Mouse (Mus musculus): ENCODE data around the gene Spdef.

Spdef gene

GRCm38 (mm10) chr17:27728770-27729169 lies at the start of gene Spdef:
TSS of gene Spdef (minus strand) at chr17:27728955.
- DNase-seq: no peak

DNA sequence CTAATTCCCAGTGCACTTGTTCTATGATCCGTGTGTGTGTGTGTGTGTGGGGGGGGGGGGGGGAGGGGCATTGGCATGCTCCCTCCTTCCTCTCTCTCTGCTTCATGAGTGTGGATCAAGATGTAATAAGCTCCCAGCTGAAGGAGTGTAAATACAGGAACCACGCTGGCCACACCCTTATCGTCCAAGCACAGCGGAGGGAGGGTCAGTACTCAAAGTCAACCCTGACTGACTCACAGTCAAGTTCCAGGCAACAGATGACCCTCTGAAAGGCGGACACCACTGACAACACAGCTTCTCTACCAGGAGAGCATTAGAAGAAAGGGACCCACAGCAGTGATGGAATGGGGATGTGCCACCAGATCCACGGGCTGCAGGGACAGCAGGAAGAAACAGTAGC lies 49.1 kb upstream of the Spdef start:
- no peak for DNase-seq

GRCm38 (mm10) chr17:27774198-27774597 lies 45.4 kb upstream of the Spdef start:
- DNase-seq: no peak

DNA sequence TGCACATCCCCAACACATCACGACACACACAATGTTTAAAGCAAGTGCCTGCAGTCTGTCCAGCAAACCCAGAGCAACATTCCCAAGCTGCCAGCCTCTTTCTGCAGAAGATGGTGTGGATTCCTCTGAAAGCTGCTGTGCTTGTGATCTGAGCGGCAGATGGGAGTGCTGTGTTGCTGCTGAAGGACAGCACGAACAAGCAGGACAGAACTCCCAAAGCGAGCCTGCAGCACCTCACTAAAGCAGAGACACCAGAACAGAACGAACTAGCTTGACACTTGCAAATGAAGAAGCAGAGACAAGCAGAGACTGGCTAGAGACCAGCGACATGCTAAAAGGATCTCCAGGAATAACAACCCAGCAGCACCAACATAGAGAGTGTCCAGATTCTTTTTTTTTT lies 42.9 kb upstream of the Spdef start:
- no peak for DNase-seq

- peak; percentile 75 for DNase-seq
Observed at GRCm38 (mm10) chr17:27768817-27769542, 40.2 kb upstream of the Spdef start.

- no peak for DNase-seq
Observed at GRCm38 (mm10) chr17:27767543-27767942, 38.8 kb upstream of the Spdef start.

DNA sequence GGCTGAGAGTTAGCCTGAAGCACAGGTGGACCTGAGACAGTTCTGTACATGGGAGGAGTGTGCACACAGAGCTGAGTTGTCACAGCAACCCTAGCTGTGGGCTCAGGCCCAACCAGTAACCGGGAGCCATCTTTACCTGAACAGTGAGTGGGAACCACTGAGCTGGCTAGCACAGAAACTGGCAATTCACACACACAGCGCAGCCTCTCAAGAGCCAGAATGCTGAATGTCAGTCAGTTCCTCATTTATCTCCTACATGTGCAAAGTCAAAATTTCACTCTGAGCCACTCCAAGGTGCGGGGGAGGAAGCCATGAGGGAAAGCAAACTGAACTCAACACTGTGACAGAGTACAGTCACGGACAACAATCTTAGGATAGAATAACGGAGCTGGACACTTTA lies 38.4 kb upstream of the Spdef start:
- no peak for DNase-seq

DNA sequence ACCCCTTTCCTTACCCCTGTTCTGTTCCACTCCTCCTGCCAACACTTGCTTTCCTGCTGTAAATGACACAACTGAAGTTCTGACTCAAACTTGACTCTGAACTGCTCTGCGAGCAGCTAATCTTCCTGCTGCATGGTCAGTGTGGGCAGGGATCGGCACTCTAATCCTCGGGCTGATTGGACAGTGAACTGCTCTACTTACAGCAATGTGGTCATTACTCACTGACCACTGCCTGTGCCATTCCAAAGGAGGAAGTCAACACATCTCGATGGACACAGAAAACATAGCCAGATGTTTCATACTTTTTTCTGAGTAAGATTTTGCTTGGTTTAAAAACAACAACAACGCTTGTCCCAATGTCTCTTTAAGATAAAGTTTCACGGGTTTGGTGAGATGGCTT lies 36.3 kb upstream of the Spdef start:
- no peak for DNase-seq

- no peak for DNase-seq
Observed at GRCm38 (mm10) chr17:27764453-27764852, 35.7 kb upstream of the Spdef start.

DNA sequence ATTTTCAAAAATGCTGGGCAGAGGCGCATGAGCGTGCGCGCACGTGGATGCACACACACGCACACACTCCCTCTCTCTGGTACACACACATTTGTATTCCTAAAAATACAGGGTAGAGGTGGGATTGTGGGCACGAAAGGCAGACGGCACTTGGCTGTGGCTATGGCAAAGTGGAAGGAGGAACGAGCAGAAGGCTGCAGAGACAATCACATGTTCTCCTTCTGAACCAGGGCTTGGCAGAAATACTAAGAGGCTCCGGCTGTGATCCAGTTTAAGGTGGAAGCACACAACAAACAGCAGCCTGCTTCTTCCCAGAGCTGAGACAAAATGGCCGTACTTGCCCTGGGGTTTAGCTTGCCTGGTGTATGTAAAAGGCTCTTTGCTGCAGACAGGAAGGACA lies 34.1 kb upstream of the Spdef start:
- no peak for DNase-seq

DNA sequence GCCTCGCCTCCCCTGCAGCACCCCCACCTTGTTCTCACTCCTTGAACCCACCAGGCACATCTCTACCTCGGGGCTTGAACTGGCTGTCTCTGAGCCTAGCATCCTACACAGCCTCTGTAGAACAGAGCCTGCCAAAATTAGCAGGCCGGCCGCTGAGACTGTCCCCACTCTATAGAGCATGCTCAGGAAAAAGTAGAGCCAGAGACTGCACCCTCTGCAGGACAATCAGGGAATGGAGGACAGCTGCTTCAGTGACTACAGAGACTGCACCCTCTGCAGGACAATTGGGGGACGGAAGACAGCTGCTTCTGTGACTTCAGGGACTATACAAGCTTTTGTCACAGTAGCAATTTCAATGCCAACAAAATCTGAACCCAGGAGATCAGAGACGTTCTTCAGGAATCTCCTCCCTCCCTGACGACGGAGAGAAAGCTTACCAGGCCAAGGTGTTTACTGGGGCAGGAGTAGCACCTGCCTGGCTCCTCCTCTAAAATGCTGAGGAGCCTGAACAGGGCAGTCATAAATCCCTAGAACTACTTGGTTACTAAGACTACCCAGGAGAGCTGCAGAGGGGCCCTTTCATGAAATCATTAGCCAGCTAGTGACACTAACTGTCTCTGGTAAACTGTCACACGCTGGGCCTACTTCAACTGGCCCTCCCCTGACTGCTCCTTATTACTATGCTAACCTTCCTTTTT lies 33.0 kb upstream of the Spdef start:
- DNase-seq: peak; percentile 91

DNA sequence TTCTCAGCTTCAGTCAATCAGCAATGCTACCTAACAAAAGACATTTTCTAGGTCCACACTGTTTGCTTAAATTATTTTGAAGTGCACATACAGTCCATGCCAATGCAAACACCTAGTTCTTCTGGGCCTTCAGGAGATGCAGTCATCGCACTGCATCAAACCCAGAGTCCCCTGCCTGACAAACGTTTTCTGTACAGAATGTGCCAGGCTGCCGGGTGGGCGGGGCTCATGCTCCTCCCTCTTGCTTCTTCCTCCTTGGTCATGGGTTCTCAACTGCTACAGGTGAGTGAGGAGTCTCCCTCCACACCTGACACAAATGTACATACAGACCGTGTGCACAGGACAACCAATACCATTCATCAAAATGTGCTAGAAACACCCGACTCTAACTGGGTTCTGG lies 31.4 kb upstream of the Spdef start:
- DNase-seq: no peak

DNA sequence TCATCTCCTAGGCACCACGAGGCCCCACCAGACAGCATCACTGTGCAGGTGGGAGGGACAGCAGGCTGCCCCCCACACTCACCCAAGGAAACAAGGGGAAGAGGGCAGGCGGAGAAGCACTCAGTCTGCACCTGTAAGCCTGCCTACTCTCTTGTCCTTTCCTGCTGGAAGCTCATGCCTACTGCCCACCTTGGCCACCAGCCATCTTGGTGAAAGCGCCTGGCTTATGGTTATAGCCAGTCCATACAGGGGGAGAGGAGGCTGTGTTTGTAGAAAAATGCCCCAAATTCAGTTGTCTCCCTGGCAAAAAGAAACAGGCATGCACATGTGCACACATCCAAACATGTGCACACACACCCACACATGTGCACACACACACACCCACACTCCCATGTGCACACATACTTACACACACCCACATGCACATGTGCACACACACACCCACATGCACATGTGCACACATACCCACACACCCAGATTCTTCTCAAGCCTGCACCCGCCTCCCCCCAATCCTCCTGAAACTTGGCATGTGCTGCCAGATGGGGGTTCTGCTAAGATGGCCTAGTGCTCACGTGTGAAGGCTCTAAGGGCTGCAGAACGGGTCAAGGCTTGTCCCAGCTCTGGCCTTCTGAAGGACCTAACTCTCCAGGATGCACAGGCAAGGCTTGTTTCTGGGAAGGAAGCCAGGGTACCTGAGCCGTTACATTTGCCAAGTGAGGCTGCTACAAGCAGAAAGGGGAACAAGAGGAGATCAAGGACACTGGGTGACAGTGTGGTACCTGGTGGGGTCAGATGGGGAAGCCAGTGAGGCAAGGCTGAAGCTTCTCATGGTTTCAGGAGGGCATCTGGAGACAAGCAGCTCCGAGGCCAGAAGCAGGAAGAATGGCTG lies 22.8 kb upstream of the Spdef start:
- DNase-seq: peak; percentile 66

- DNase-seq: no peak
Observed at GRCm38 (mm10) chr17:27750451-27750942, 21.7 kb upstream of the Spdef start.

DNA sequence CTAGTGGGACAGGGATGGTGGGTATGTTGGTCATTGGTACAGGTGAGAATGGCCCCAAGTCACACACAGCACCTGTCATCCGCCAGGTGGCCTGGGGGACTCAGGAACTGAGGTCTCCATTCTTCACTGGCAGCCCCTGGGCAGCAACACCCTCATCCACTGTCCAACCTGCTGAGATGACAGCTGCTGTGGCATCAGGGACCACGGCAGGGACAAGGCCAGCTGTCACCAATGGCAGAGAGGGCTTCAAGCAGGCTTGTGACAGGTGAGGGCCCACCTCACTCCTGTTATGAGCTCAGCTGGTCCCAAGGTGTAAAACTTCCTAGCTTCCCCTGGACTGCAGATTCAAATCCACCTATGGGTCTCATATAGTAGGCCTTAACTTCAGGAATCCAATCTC lies 19.4 kb upstream of the Spdef start:
- DNase-seq: no peak

DNA sequence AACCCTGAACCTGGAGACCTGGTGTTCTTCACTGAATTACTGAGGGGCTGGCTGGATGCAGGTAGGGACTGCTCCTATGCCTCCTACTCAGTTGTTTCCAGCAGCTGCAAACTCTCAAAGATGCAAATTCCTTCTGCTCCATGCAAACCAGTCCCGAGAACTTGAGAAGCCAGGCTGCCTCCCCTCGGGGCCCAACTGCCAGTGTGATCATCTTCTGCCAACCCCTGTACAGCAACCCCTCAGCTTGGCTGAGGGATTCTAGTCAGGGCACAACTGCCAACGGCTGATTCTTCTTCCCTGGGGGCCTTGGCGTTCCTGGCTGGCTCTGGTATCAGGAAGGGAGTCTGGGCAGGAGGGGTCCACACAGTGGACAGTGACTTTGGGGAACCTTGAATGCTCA lies 17.7 kb upstream of the Spdef start:
- DNase-seq: no peak

- DNase-seq: peak; percentile 64
Observed at GRCm38 (mm10) chr17:27740961-27741360, 12.2 kb upstream of the Spdef start.

GRCm38 (mm10) chr17:27734344-27735073 lies 5.8 kb upstream of the Spdef start:
- no peak for DNase-seq

- no peak for DNase-seq
Observed at GRCm38 (mm10) chr17:27732694-27733093, 3.9 kb upstream of the Spdef start.

- DNase-seq: no peak
Observed at GRCm38 (mm10) chr17:27732152-27732551, 3.4 kb upstream of the Spdef start.

- DNase-seq: no peak
Observed at GRCm38 (mm10) chr17:27726527-27726926, 2.2 kb downstream of the Spdef start.

GRCm38 (mm10) chr17:27725412-27725811 lies 3.3 kb downstream of the Spdef start:
- DNase-seq: no peak

GRCm38 (mm10) chr17:27725011-27725410 lies 3.7 kb downstream of the Spdef start:
- no peak for DNase-seq
